Mouse (Mus musculus) T-helper 1 cell (primary cell): ENCODE results near the gene Gm5485.

Experiments
- in situ Hi-C: fragments of 300-600 bp; cut with MboI, MseI; formaldehyde crosslinking; loops from one replicate; pipeline ENCODE4 v1.15.1; 2025; ENCODE audit warnings: high pct_unique_total_duplicates

The Gm5485 gene

GRCm38 (mm10) chr16:48412246-48412645, at the start of gene Gm5485:
Gene Gm5485, minus strand, starts transcription at chr16:48412416.
- in situ Hi-C loops, result no loop called here

- in situ Hi-C loops, result no loop called here
These were observed 41.0 kb upstream of the Gm5485 start for GRCm38 (mm10) chr16:48453264-48453663.

GRCm38 (mm10) chr16:48446161-48446925, 34.1 kb upstream of the Gm5485 start:
- in situ Hi-C loops, result loop anchor here (10.0 kb wide), 1 partner anchor 378 kb away; no protein-coding TSS in a partner anchor

- in situ Hi-C loops, result loop anchor here (10.0 kb wide), 1 partner anchor 380 kb away; no protein-coding TSS in a partner anchor
These were observed 32.4 kb upstream of the Gm5485 start for GRCm38 (mm10) chr16:48444589-48444988.

- in situ Hi-C loops, result no loop called here
These were observed 25.3 kb upstream of the Gm5485 start for GRCm38 (mm10) chr16:48437476-48437875.

- in situ Hi-C loops, result no loop called here
These were observed 23.2 kb upstream of the Gm5485 start for GRCm38 (mm10) chr16:48435454-48435853.

GRCm38 (mm10) chr16:48431027-48431426, 18.8 kb upstream of the Gm5485 start, which contains the start of gene Morc1:
Gene Morc1, plus strand, starts transcription at chr16:48431237.
- in situ Hi-C loops, result no loop called here

GRCm38 (mm10) chr16:48429427-48429826, 17.2 kb upstream of the Gm5485 start:
- in situ Hi-C loops, result no loop called here

GRCm38 (mm10) chr16:48424069-48424468, 11.9 kb upstream of the Gm5485 start:
- in situ Hi-C loops, result no loop called here

- in situ Hi-C loops, result no loop called here
These were observed 10.3 kb upstream of the Gm5485 start for GRCm38 (mm10) chr16:48422501-48422900.

GRCm38 (mm10) chr16:48419035-48419434, 6.8 kb upstream of the Gm5485 start:
- in situ Hi-C loops, result no loop called here

- in situ Hi-C loops, result no loop called here
These were observed 6.3 kb upstream of the Gm5485 start for GRCm38 (mm10) chr16:48418557-48418956.

GRCm38 (mm10) chr16:48410125-48410524, 2.1 kb downstream of the Gm5485 start:
- in situ Hi-C loops, result no loop called here

GRCm38 (mm10) chr16:48409580-48409979, 2.6 kb downstream of the Gm5485 start:
- in situ Hi-C loops, result no loop called here

- in situ Hi-C loops, result no loop called here
These were observed 6.4 kb downstream of the Gm5485 start for GRCm38 (mm10) chr16:48405674-48406403.

- in situ Hi-C loops, result no loop called here
These were observed 8.2 kb downstream of the Gm5485 start for GRCm38 (mm10) chr16:48404009-48404408.

GRCm38 (mm10) chr16:48403423-48403822, 8.8 kb downstream of the Gm5485 start:
- in situ Hi-C loops, result no loop called here

GRCm38 (mm10) chr16:48402963-48403362, 9.3 kb downstream of the Gm5485 start:
- in situ Hi-C loops, result no loop called here

GRCm38 (mm10) chr16:48395278-48395677, 16.9 kb downstream of the Gm5485 start:
- in situ Hi-C loops, result no loop called here

- in situ Hi-C loops, result no loop called here
These were observed 25.2 kb downstream of the Gm5485 start for GRCm38 (mm10) chr16:48386982-48387381.

GRCm38 (mm10) chr16:48383582-48384257, 28.5 kb downstream of the Gm5485 start:
- in situ Hi-C loops, result no loop called here
